Mouse (Mus musculus): Measurements from ENCODE around the gene Gm17584. TPM values are rescaled to one million over a fixed set of nuclear protein-coding genes. Genes with fewer than 3 reads are reported as not detected.

The Gm17584 gene
- polyA plus RNA-seq (2017; shearing (Covaris generic)): not detected

DNA sequence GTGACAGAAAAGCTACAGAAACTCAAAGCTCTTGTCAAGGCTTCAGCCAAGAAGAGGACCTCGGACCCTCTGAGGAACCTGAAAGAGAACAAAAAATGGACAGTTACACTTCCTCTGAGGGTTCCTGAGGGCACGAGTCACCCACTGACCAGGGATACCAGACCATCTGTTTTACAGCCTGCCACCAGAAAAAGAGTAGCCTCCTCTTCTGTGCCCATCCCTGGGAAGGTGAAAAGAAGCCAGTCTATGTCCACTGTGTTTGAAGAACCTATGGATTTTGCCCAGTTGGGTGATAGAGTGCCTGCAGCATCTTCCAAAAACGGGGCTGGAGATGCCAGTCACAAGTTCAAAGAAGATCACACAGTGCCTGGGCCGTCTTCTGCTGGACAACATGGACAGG lies at the start of gene Gm17584:
Gm17584 (plus strand) TSS at position 301 of the 400 bp plus-strand sequence.

Other genes starting within 250 kb of the Gm17584 start
- not detected for gene Gm17469, start 129.3 kb downstream of the Gm17584 start, polyA plus RNA-seq (2017; shearing (Covaris generic))